Mouse (Mus musculus) forebrain, embryonic 16.5 days (tissue): Measurements from ENCODE around the gene Mgea5. TPM values are rescaled to one million over a fixed set of nuclear protein-coding genes. Genes with fewer than 3 reads are reported as not detected.
"Not testable (repeated sequence)": the region's sequence is repeated elsewhere in the genome, so short reads cannot be mapped to it uniquely, and the experiment has no call there.

Source experiments
- ATAC-seq: fragments of 200-750 bp; cut with Nextera tagmentation; 2 replicates; pipeline ENCODE4 v1.8.0; 2017; ENCODE audit warnings: mild to moderate bottlenecking, moderate library complexity
- H3K27ac ChIP-seq: fragments of 300-500 bp; sonication (generic); 2 replicates; pipeline ENCODE4 v1.5.1; 2014; ENCODE audit warnings: low read length, control low read depth
- H3K27me3 ChIP-seq: fragments of 300-500 bp; sonication (generic); replicated peaks from 2 replicates; pipeline ENCODE4 v1.6.1; 2014; ENCODE audit warnings: low read length; ENCODE audit not compliant: control insufficient read depth, insufficient read depth
- H3K36me3 ChIP-seq: fragments of 300-500 bp; sonication (generic); 2 replicates; pipeline ENCODE4 v1.6.1; 2014; ENCODE audit not compliant: control insufficient read depth, insufficient read depth
- H3K4me1 ChIP-seq: fragments of 300-500 bp; sonication (generic); replicated peaks from 2 replicates; pipeline ENCODE4 v1.6.1; 2014; ENCODE audit warnings: low read length; ENCODE audit not compliant: control insufficient read depth, insufficient read depth
- H3K4me2 ChIP-seq: fragments of 300-500 bp; sonication (generic); 2 replicates; pipeline ENCODE4 v1.6.1; 2014; ENCODE audit warnings: mild to moderate bottlenecking, low read length, control low read depth
- H3K4me3 ChIP-seq: fragments of 300-500 bp; sonication (generic); replicated peaks from 2 replicates; pipeline ENCODE4 v1.5.1; 2014; ENCODE audit warnings: mild to moderate bottlenecking, low read length, control low read depth
- H3K9ac ChIP-seq: fragments of 300-500 bp; sonication (generic); replicated peaks from 2 replicates; pipeline ENCODE4 v1.6.1; 2014; ENCODE audit warnings: low read depth, low read length, control low read depth
- H3K9me3 ChIP-seq: fragments of 300-500 bp; sonication (generic); 2 replicates; pipeline ENCODE4 v1.6.1; 2016; ENCODE audit warnings: low read length; ENCODE audit not compliant: control insufficient read depth
- WGBS: fragments of 180-500 bp; shearing (Covaris S2); extraction: QIAGEN DNeasy Blood & Tissue Kit; methylation state at CpG from one replicate; pipeline ENCODE4 v1.1.7; 2014; 5-methylcytosine and 5-hydroxymethylcytosine counted together
- polyA plus RNA-seq: library from polyadenylated mRNA; unstranded; fragments of >200 nt; fragmentation: Nextera tagmentation; extraction: Ambion mirVana; gene quantifications from 2 replicates; pipeline ENCODE4 v1.2.1, GENCODE M21; 2015

The Mgea5 gene
- polyA plus RNA-seq, 1 experiment from 2014 or later: 90.5 TPM

- Histone ChIP-seq H3K4me2 (peak overlapping the region; percentile 86), H3K9ac (peak overlapping the region; percentile 58), H3K4me1 (peaks cover 30% of the 10 kb centered on the region), H3K9me3 (no peaks in the 10 kb centered on the region), H3K4me3 (peak overlapping the region; percentile 48), H3K27ac (no peak overlapping the region), H3K27me3 (no peaks in the 10 kb centered on the region), H3K36me3 (no peaks in the 10 kb centered on the region)
- peak; percentile 11; the same call in 1 of the 2 replicates for ATAC-seq
- 70% methylated on average over 10 of the region's 10 CpGs for WGBS
These were observed 31.5 kb upstream of the Mgea5 start for GRCm38 (mm10) chr19:45815170-45815569.

- Histone ChIP-seq H3K27me3 (no peaks in the 10 kb centered on the region), H3K4me2 (no peak overlapping the region), H3K9me3 (no peaks in the 10 kb centered on the region), H3K4me3 (no peak overlapping the region), H3K9ac (no peak overlapping the region), H3K4me1 (peaks cover 30% of the 10 kb centered on the region), H3K27ac (no peak overlapping the region), H3K36me3 (no peaks in the 10 kb centered on the region)
- 14% methylated on average over 11 of the region's 12 CpGs for WGBS
- no peak for ATAC-seq
These were observed 30.2 kb upstream of the Mgea5 start for GRCm38 (mm10) chr19:45813801-45814200.

- no peaks in the 10 kb centered on the region for H3K9me3 ChIP-seq
- WGBS: 4% methylated on average over 11 of the region's 11 CpGs
- H3K9ac ChIP-seq: no peak overlapping the region
- no peak overlapping the region for H3K27ac ChIP-seq
- H3K27me3 ChIP-seq: no peaks in the 10 kb centered on the region
- no peak overlapping the region for H3K4me3 ChIP-seq
- H3K4me1 ChIP-seq: peaks cover 30% of the 10 kb centered on the region
- H3K36me3 ChIP-seq: no peaks in the 10 kb centered on the region
- 0 out of 2 replicates have a peak, but pooled peaks have one; percentile 9 for ATAC-seq
- H3K4me2 ChIP-seq: 0 out of 2 replicates have a peak overlapping the region, but pooled peaks have one; percentile 2
These were observed 29.6 kb upstream of the Mgea5 start for GRCm38 (mm10) chr19:45813263-45813662.

DNA sequence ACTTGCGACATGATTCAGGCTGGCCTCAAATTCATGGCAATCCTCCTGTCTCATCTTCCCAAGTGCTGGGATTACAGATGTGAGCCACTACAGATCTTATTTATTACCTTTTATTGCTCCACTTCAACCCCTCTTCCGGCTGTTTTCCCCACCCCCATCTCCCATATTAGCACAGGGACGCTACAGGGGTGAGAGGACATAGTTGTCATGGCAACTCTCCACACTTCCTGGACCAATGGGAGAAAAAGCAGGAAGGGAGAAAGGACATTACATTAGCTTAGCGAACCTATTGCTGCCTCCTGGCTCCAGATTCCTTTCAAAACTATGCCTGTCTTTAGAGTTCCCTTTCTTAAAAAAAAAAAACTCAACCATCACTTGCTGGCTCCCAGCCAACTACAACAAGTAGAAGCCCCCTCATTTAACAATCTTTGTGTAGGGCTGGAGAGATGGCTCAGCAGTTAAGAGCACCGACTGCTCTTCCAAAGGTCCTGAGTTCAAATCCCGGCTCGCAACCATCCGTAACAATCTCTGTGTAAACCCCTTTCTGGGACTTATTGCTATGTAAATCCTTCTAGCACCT, 29.1 kb upstream of the Mgea5 start:
- no peak for ATAC-seq
- Histone ChIP-seq H3K27me3 (no peaks in the 10 kb centered on the region), H3K9me3 (no peaks in the 10 kb centered on the region), H3K9ac (peak overlapping the region; percentile 15; the same call in 1 of the 2 replicates), H3K36me3 (no peaks in the 10 kb centered on the region), H3K4me2 (peak overlapping the region; percentile 49), H3K27ac (peak overlapping the region; percentile 12; the same call in 1 of the 2 replicates), H3K4me3 (peak overlapping the region; percentile 31), H3K4me1 (peaks cover 28% of the 10 kb centered on the region)
- WGBS: 15% methylated on average over 8 of the region's 8 CpGs

DNA sequence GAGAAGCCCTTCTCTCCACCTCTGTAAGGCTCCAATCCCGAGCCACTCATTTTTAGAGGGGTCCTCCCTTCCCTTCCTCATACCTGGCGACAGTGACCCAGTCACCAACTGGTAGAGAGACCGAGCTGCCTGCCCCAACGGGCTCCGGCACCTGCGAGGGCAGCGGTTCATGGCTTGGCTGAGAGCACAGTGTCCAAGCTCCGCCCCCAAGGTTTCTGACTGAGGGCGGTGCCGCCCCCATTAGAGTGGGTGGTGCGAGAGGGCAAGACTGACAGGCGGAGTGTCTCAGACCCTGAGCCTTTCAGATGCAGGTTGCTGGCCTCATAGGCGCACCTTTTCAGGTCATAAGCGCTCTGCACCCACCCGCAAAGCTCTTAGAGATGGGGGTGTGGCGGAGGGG, 28.5 kb upstream of the Mgea5 start:
- under 1% methylated on average over 16 of the region's 16 CpGs for WGBS
- no peaks in the 10 kb centered on the region for H3K36me3 ChIP-seq
- peak; percentile 7; the same call in 1 of the 2 replicates for ATAC-seq
- H3K27me3 ChIP-seq: no peaks in the 10 kb centered on the region
- peak overlapping the region; percentile 49 for H3K4me2 ChIP-seq
- peak overlapping the region; percentile 15; the same call in 1 of the 2 replicates for H3K9ac ChIP-seq
- H3K27ac ChIP-seq: peak overlapping the region; percentile 12; the same call in 1 of the 2 replicates
- H3K4me1 ChIP-seq: peaks cover 27% of the 10 kb centered on the region
- no peaks in the 10 kb centered on the region for H3K9me3 ChIP-seq
- H3K4me3 ChIP-seq: peak overlapping the region; percentile 31

DNA sequence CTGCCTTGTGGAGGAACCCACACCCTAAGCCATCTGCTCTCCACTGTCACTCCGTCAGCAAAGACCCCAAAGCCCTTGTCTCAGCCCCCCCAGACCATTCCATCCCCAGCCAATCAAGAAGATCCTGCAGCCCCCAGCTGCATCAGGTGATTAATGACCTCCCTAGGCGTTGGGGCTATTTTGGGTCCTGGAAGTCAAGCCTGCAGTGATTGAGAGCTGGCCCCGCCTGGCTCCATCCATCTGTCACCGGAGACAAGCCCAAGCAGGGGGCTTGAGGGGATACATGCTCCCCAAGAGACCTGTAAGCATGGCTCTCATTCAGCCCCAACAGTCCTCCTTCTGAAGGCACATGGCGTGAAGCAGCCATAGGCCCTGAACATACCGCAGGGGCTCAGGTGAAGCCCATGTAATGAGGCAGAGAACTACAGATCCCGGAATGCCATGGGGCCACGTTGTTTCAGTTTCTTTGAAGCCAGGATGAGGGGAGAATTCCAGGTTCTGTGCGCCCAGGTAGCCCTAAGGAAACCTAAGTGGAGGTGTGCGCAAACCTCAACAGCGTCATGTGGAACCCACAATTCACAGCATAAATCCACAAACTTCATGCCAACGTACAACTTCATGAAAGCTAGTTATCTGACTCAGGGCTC, 27.5 kb upstream of the Mgea5 start:
- Histone ChIP-seq H3K27ac (no peak overlapping the region), H3K9ac (no peak overlapping the region), H3K4me3 (no peak overlapping the region), H3K9me3 (no peaks in the 10 kb centered on the region), H3K36me3 (no peaks in the 10 kb centered on the region), H3K4me2 (no peak overlapping the region), H3K27me3 (no peaks in the 10 kb centered on the region), H3K4me1 (peaks cover 23% of the 10 kb centered on the region)
- no peak for ATAC-seq
- WGBS: 71% methylated on average over 12 of the region's 12 CpGs

DNA sequence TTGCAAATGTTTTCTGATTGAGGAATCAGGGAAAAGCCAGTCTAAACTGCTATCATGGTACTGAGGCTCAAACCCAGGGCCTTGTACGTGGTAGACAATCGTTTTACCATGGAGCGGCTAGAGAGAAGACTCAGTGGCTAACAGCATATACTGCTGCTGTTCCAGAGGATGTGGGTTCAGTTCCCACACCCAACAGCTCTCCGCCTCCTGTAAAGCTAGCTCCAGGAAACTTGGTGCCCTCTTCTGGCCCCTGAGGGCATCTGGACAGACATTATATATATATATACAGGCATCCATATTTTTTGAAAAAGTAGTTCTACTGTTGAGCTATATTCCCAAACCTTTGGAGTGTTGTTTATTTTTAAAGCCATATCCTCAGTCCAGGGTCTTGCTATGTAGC, 24.1 kb upstream of the Mgea5 start:
- no peaks in the 10 kb centered on the region for H3K9me3 ChIP-seq
- H3K4me2 ChIP-seq: no peak overlapping the region
- WGBS: 92% methylated on average over 4 of the region's 4 CpGs
- H3K27ac ChIP-seq: no peak overlapping the region
- H3K9ac ChIP-seq: no peak overlapping the region
- H3K4me3 ChIP-seq: no peak overlapping the region
- no peak for ATAC-seq
- no peaks in the 10 kb centered on the region for H3K36me3 ChIP-seq
- no peaks in the 10 kb centered on the region for H3K27me3 ChIP-seq
- H3K4me1 ChIP-seq: peaks cover 10% of the 10 kb centered on the region

GRCm38 (mm10) chr19:45805817-45806216, 22.2 kb upstream of the Mgea5 start:
- not testable (repeated sequence) for H3K4me1 ChIP-seq, H3K27me3 ChIP-seq, ATAC-seq, H3K4me3 ChIP-seq, H3K9me3 ChIP-seq, H3K36me3 ChIP-seq, H3K9ac ChIP-seq, H3K27ac ChIP-seq, H3K4me2 ChIP-seq
- WGBS: 93% methylated on average over 6 of the region's 6 CpGs

DNA sequence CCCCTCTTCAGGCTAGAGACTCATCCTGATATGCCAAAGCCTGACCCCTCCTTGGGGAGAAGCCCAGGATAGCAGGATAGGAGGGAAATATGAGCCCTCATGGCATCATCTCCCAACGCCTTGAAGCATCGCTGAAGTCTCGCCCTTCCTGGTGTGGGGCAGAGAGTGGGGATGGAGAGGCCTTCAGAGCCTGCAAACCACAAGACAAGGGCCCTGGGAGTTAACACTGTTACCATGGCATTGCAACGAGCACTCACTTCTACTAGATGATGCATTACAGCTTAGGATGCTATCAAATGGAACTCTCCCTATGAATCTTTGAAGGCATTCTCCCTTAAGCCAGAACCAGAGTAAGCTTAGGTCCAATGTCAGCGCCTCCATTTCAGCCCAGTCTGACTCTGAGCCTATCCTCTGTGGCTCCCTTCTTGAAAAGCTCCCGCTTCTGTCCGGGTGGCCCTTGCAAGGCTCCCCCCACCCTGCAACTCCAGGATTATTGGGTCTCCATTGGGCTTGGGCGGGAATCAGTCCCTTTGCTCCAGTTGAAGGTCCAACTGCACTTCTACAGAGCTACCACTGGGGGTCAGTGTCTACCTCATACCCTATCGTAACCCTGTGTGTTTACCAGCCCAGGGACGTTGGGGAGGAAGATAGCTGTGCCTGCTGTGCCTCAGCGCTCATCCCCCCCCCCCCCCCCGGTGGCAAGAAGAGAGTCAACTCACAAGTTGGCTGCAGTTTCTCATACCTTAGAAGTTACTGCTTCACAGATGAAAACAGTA, 21.1 kb upstream of the Mgea5 start:
- 28% methylated on average over 11 of the region's 12 CpGs for WGBS
- no peaks in the 10 kb centered on the region for H3K27me3 ChIP-seq
- H3K4me2 ChIP-seq: no peak overlapping the region
- H3K9me3 ChIP-seq: no peaks in the 10 kb centered on the region
- ATAC-seq: peak; percentile 52; the same call in 1 of the 2 replicates
- no peaks in the 10 kb centered on the region for H3K36me3 ChIP-seq
- H3K9ac ChIP-seq: no peak overlapping the region
- no peak overlapping the region for H3K4me3 ChIP-seq
- H3K27ac ChIP-seq: no peak overlapping the region
- peaks cover 2% of the 10 kb centered on the region; the same call in 1 of the 2 replicates for H3K4me1 ChIP-seq
